Mouse (Mus musculus) kidney, adult 2 months (tissue): ENCODE measurements at regions not wholly inside any gene's neighbourhood (a gene's known extent, or its start where the extent isn't known, plus 50 kb on each side); places are given as distances from the start of the nearest gene placed in this dataset.

Source experiments
- DNase-seq: peaks from one replicate; pipeline ENCODE4 v3.0.0; 2021
- H3K27ac ChIP-seq: fragments of 200-500 bp; 2 replicates; pipeline ENCODE4 v1.5.1; 2012; ENCODE audit warnings: low read depth, low read length, control low read depth, inconsistent platforms; ENCODE audit not compliant: insufficient read depth
- H3K27me3 ChIP-seq: fragments of 200-500 bp; replicated peaks from 2 replicates; pipeline ENCODE4 v1.6.1; 2012; ENCODE audit warnings: mild to moderate bottlenecking, moderate library complexity, low read length, inconsistent platforms; ENCODE audit not compliant: control insufficient read depth, insufficient read depth
- H3K36me3 ChIP-seq: fragments of 200-500 bp; 2 replicates; pipeline ENCODE4 v1.6.1; 2012; ENCODE audit warnings: mild to moderate bottlenecking, moderate library complexity, low read length, inconsistent platforms; ENCODE audit not compliant: control insufficient read depth, insufficient read depth
- H3K4me1 ChIP-seq: fragments of 200-500 bp; 2 replicates; pipeline ENCODE4 v1.6.1; 2011; ENCODE audit warnings: low read length; ENCODE audit not compliant: control insufficient read depth, insufficient read depth
- H3K4me3 ChIP-seq: fragments of 200-500 bp; 2 replicates; pipeline ENCODE4 v1.5.1; 2011; ENCODE audit warnings: mild to moderate bottlenecking, low read depth, low read length, control low read depth; ENCODE audit not compliant: insufficient read depth
- CTCF ChIP-seq: fragments of 200-500 bp; conservative IDR thresholded peaks from 2 replicates; pipeline ENCODE4 v1.5.1; 2011; ENCODE audit warnings: low read depth, mild to moderate bottlenecking, control low read depth, low read length, moderate library complexity, mixed read lengths; ENCODE audit not compliant: insufficient read depth, insufficient read length
- POLR2A ChIP-seq: fragments of 200-500 bp; IDR thresholded peaks from one replicate; pipeline ENCODE4 v1.6.1; 2011; ENCODE audit warnings: low read depth, low read length, control low read depth
- WGBS: fragments of 180-500 bp; shearing (Covaris S2); methylation state at CpG from one replicate; pipeline ENCODE4 v1.1.7; 2018; 5-methylcytosine and 5-hydroxymethylcytosine counted together

GRCm38 (mm10) chr1:128643316-128643776, 51.3 kb upstream of the Cxcr4 start:
- WGBS, result 24% methylated on average over 4 of the region's 4 CpGs
- no peak overlapping the region for H3K27ac ChIP-seq
- TF ChIP-seq POLR2A (no peak), CTCF (no peak)
- DNase-seq, result no peak
- H3K4me1 ChIP-seq, result no peaks in the 10 kb centered on the region
- H3K4me3 ChIP-seq, result no peak overlapping the region
- H3K27me3 ChIP-seq, result no peaks in the 10 kb centered on the region
- H3K36me3 ChIP-seq, result no peaks in the 10 kb centered on the region

DNA sequence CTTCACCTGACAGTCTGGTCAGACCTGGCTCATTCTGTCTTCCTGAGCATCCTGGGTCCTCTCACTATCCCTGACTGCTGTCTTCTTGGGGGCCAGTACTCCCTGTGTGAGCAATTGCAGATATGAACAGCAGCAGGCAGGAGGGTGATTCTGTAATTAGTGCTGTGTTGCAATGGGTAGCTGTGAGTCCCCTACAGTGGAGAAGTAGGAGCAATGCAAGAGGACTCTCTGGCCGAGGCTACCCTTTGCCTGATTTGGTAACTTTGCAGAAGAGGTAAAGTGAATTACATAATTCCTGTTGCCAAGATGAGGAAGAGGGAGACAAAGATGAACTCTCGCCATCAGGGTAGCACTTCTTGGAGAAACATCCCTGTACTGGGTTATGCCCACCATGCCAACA, 50.1 kb upstream of the Cxcr4 start:
- Histone ChIP-seq H3K36me3 (no peaks in the 10 kb centered on the region), H3K27ac (no peak overlapping the region), H3K4me3 (no peak overlapping the region), H3K27me3 (no peaks in the 10 kb centered on the region), H3K4me1 (no peaks in the 10 kb centered on the region)
- DNase-seq, result no peak
- 90% methylated on average over 2 of the region's 2 CpGs for WGBS
- TF ChIP-seq CTCF (no peak), POLR2A (no peak)
